Mouse (Mus musculus): Measurements from ENCODE around the gene Birc2.

Birc2 gene

GRCm38 (mm10) chr9:7846667-7847199 lies 9.9 kb upstream of the Birc2 start:
- in situ Hi-C loops (cut with MboI, MseI), result loop anchor here (5.0 kb wide), 1 partner anchor 41 kb away; no protein-coding TSS in a partner anchor

GRCm38 (mm10) chr9:7845216-7845895 lies 8.5 kb upstream of the Birc2 start:
- in situ Hi-C loops (cut with MboI, MseI), result loop anchor here (5.0 kb wide), 1 partner anchor 42 kb away; no protein-coding TSS in a partner anchor

- in situ Hi-C loops (cut with MboI, MseI), result no loop called here
These were observed 4.4 kb upstream of the Birc2 start for GRCm38 (mm10) chr9:7841221-7841620.

- in situ Hi-C loops (cut with MboI, MseI), result no loop called here
These were observed 1.1 kb upstream of the Birc2 start for GRCm38 (mm10) chr9:7837806-7838440.

GRCm38 (mm10) chr9:7836331-7836730 lies 533 bp downstream of the Birc2 start:
- in situ Hi-C loops (cut with MboI, MseI), result no loop called here

GRCm38 (mm10) chr9:7835302-7835701 lies 1.6 kb downstream of the Birc2 start:
- in situ Hi-C loops (cut with MboI, MseI), result no loop called here

GRCm38 (mm10) chr9:7833421-7833820 lies 3.4 kb downstream of the Birc2 start:
- in situ Hi-C loops (cut with MboI, MseI), result no loop called here

- in situ Hi-C loops (cut with MboI, MseI), result no loop called here
These were observed 7.0 kb downstream of the Birc2 start for GRCm38 (mm10) chr9:7829531-7830528.

- in situ Hi-C loops (cut with MboI, MseI), result no loop called here
These were observed 8.2 kb downstream of the Birc2 start for GRCm38 (mm10) chr9:7828706-7829105.

GRCm38 (mm10) chr9:7824916-7825315 lies 11.9 kb downstream of the Birc2 start:
- in situ Hi-C loops (cut with MboI, MseI), result loop anchor here (5.0 kb wide), 1 partner anchor 53 kb away; no protein-coding TSS in a partner anchor

GRCm38 (mm10) chr9:7822758-7823157 lies 14.1 kb downstream of the Birc2 start:
- in situ Hi-C loops (cut with MboI, MseI), result loop anchor here (5.0 kb wide), 1 partner anchor 50 kb away; no protein-coding TSS in a partner anchor

- in situ Hi-C loops (cut with MboI, MseI), result no loop called here
These were observed 31.8 kb downstream of the Birc2 start for GRCm38 (mm10) chr9:7805101-7805506.

- in situ Hi-C loops (cut with MboI, MseI), result no loop called here
These were observed 38.3 kb downstream of the Birc2 start for GRCm38 (mm10) chr9:7798555-7798954.

GRCm38 (mm10) chr9:7797542-7797941 lies 39.3 kb downstream of the Birc2 start:
- in situ Hi-C loops (cut with MboI, MseI), result no loop called here

- in situ Hi-C loops (cut with MboI, MseI), result no loop called here
These were observed 40.6 kb downstream of the Birc2 start for GRCm38 (mm10) chr9:7796129-7796864.

- in situ Hi-C loops (cut with MboI, MseI), result no loop called here
These were observed 41.3 kb downstream of the Birc2 start for GRCm38 (mm10) chr9:7795581-7795980.

- in situ Hi-C loops (cut with MboI, MseI), result no loop called here
These were observed 43.3 kb downstream of the Birc2 start for GRCm38 (mm10) chr9:7793561-7793960.

GRCm38 (mm10) chr9:7790580-7791084 lies 46.2 kb downstream of the Birc2 start:
- in situ Hi-C loops (cut with MboI, MseI), result no loop called here

GRCm38 (mm10) chr9:7789764-7790575 lies 46.9 kb downstream of the Birc2 start:
- in situ Hi-C loops (cut with MboI, MseI), result no loop called here

GRCm38 (mm10) chr9:7788411-7788810 lies 48.5 kb downstream of the Birc2 start:
- in situ Hi-C loops (cut with MboI, MseI), result no loop called here
